Mouse (Mus musculus) hematopoietic stem cell, adult 5-6 weeks (primary cell): Measurements from ENCODE around the gene Tmf1. TPM values are rescaled to one million over a fixed set of nuclear protein-coding genes. Genes with fewer than 3 reads are reported as not detected.

ENCODE experiments used
- ATAC-seq, 2 experiments: fragments of 125-278 bp in 1 of 2; replicated peaks in 1 of 2; 2 replicates each; pipeline ENCODE4 v1.8.0; 2016 to 2017; ENCODE audit warnings: inconsistent platforms in 2 of 2, mild to moderate bottlenecking in 2 of 2, moderate number of reproducible peaks in 2 of 2, low read depth in 1 of 2, moderate TSS enrichment in 1 of 2; ENCODE audit not compliant: low FRiP score in 2 of 2, poor library complexity in 2 of 2, severe bottlenecking in 2 of 2, insufficient read depth in 1 of 2, low TSS enrichment in 1 of 2
- total RNA-seq: library from RNA; stranded (forward); fragments of 172-1452, 232-1000 nt; gene quantifications from 2 replicates; pipeline ENCODE4 v1.2.3, GENCODE M21; 2017

Tmf1 gene
- total RNA-seq, 1 experiment from 2014 or later = 119 TPM

DNA sequence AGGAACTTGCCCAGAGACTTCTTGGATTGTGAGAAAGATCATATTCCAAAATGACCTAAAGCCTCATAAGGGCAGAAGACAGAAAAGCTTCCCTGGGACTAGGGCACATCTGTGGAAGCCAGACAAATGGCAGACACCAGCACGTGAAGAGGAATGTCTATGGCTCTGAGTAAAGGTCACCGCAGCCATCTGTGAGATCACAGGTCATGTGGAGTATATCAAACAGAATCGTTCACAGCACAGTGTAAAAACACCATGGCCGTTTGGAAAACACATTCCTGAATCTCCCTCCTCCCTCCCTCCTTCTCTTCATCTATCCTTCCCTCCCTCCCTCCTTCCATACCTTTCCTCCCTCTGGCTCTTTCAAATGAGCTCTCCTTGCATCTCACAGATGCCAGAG, 47.1 kb downstream of the Tmf1 start:
- ATAC-seq = no peak

DNA sequence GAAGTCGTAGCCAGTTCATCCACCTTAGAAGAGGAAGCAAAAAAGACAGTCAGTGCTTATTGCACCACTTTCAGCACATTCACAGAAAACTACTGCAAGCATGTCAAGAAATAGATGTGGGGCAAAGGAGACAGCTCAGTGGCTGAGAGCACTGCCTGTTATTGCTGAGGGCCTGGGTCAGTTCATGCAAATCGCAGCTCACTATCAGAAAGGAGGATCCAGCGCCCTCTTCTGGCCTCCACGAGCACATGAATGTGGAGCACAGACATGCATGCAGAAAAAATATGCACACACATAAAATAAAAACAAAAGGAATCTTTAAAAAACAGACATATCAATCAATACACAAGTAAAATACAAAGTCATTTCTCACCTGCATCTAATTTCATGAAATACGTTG, 47.9 kb downstream of the Tmf1 start:
- ATAC-seq = no peak

- no peak for ATAC-seq
Observed at GRCm38 (mm10) chr6:97124336-97125010, 54.4 kb downstream of the Tmf1 start.

DNA sequence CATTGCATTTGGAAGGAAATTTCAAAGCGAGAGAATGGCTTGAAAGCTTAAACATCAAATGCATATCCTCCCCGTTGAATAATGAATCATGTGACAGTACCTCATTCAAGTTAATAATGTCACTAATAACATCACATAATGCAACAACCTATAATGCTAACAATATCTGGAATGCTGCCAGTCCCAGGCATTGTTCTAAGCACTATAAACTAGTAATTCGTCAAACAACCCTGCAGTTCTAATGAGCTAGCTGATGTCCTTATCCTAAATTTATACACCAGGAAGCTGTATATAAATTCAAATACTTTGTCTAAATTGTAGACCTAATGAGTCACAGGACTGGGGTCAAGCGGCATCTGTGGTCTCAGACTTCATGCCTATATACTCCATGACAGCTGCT, 58.0 kb downstream of the Tmf1 start:
- no peak for ATAC-seq

DNA sequence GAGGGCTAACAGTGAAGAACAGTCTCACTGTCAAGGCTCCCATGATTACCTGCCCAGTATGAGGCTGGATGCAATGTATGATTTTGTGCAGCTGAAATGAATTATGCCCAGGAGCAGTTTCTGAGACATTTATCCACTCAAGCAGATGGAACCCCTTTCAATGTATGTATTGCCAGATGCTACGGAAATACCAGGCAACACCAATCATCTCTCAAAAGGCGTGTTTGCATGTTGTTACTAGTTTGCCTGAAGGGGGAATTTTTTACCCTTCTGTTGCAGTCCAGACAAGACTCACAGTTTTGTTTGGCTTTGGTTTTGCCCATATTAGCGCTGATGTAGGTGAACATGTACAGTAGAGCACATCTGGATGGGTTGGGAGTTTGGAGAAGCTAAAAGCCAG, 60.6 kb downstream of the Tmf1 start:
- ATAC-seq = no peak

DNA sequence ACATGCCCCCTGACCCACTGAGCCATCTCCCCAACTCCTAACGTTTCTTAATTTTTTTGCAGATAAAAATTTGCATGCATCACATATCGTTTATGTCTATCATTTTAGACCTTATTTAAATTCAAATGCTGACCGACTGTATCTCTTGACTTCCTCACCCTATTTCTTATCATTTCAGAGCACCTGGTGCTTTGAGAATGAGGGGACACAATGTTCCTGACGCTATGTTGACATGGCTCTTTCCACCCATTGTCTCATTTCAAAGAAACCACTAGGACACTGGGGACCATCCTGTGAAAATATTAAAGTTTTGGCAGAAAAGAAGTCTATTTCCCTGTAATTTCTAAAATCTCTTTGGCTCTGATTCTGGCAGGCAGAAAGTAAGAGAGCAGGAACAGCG, 62.0 kb downstream of the Tmf1 start:
- ATAC-seq = no peak

DNA sequence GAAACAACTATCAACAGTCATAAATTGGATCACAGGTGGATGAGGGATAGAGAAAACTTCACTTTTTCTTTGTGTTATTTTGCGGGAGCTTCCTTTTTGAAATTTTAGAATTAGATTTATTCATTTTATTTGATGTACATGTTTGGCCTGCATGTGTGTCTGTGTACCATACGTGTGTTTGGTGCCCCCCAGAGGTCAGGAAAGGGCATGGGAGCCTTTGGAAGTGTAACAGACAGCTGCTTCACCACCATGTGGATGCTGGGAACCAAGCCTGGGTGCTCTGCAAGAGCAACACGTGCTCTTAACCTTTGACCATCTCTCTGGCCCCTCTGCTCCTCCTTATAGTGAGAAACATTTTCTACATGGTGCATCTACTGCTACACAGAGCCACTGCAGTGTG, 64.1 kb downstream of the Tmf1 start:
- no peak for ATAC-seq

DNA sequence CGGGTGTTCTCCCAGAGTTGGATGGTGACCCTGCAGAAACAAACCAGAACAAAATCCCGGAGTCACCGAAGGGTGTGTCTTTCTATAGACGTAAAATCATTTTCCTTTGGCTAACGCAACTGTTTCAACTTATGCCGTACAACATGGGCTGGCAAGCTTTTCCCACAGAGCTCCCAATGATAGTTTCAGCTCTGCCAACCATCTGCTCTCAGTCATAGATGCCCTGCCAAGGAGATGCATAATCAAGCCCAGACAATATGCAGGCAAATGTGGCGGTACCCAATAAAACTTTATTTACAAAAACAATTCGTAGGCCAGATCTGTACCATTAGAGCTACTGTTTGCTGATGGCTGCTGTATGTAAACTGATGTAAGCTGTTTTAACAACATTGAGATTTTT, 66.7 kb downstream of the Tmf1 start:
- no peak for ATAC-seq

GRCm38 (mm10) chr6:97106777-97107176, 72.1 kb downstream of the Tmf1 start:
- ATAC-seq = peak; percentile 81 to 84; a peak in 3 of 4 replicates

DNA sequence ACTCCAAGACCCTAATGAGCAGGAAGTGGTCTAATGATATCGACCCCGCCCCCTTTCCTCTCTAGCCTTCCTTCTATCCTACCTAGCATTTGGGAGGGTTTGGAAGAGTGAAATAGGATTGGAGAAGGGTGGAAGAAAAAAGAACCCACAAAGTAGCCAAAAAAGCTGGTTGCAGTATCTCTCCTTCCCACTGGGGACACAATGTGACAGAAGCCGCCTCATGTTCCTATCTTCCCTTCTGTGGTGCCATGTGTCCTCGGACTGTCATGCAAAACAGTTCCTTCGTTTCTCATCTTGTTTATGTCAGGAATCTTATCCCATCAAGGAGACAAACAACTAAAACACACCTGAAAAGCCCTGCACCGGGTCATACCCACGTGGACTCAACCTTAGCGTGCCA, 72.8 kb downstream of the Tmf1 start:
- no peak for ATAC-seq

DNA sequence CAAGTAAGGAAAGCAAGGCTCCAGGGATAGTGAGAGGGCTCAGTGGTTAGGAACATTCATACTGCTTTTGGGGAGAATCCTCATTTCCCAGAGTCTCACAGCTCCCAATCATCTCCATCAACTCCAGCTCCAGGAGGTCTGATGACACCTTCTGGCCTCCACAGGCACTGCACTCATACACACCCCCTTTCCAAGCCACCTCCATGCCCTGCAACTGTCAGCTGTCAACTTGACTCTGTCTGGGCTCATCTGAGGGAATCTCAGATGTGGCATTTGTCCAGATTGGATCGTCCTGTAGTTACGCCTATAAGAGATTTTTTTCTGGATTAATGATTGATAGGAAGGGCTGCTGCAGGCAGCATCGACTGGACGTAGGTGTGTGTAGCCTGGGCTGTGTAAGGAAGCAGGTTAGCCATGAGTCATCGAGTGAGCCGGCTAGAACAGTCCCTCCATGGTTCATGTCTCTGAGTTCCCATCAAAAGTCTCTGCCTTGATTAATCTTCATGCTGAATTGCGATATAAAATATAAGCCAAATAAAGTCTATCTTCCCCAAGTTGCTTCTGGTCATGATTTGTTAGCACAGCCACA, 74.6 kb downstream of the Tmf1 start:
- no peak for ATAC-seq

Other genes with a start within 250 kb of the Tmf1 start
- not detected in 2 replicates for gene Fam19a4, start 118.7 kb downstream of the Tmf1 start, total RNA-seq
- gene Eogt, start 29.9 kb downstream of the Tmf1 start, total RNA-seq = 4.9 and 11.2 TPM in 2 replicates
- 79.2 and 109 TPM in 2 replicates for gene Uba3, start 26.5 kb upstream of the Tmf1 start, total RNA-seq
- gene Arl6ip5, start 31.6 kb upstream of the Tmf1 start, total RNA-seq = 52.7 and 84.3 TPM in 2 replicates
- gene Lmod3, start 73.6 kb upstream of the Tmf1 start, total RNA-seq = not detected in 2 replicates